Mouse (Mus musculus) right cerebral cortex, postnatal 10 days (tissue): ENCODE data around the gene Ptrhd1.
"Not testable (repeated sequence)": the region's sequence is repeated elsewhere in the genome, so short reads cannot be mapped to it uniquely, and the experiment has no call there.

ENCODE experiments used
- DNase-seq, 2 experiments: peaks; one replicate each; pipeline ENCODE4 v3.0.0; 2021; ENCODE audit warnings: low spot score in 2 of 2

Gene Ptrhd1

GRCm38 (mm10) chr12:4233572-4234508, at the start of gene Ptrhd1, which contains the start of gene Cenpo:
Gene Ptrhd1 (plus strand): TSS chr12:4234027.
Gene Cenpo (minus strand): TSS chr12:4234294.
- DNase-seq, result peak; percentile 96 to 98

GRCm38 (mm10) chr12:4184648-4185047, 49.2 kb upstream of the Ptrhd1 start:
- DNase-seq, result no peak

- no peak for DNase-seq
Observed at GRCm38 (mm10) chr12:4188171-4189059, 45.4 kb upstream of the Ptrhd1 start.

- no peak for DNase-seq
Observed at GRCm38 (mm10) chr12:4189060-4189447, 44.8 kb upstream of the Ptrhd1 start.

- DNase-seq, result no peak
Observed at GRCm38 (mm10) chr12:4192514-4192913, 41.3 kb upstream of the Ptrhd1 start.

- DNase-seq, result no peak
Observed at GRCm38 (mm10) chr12:4193025-4193740, 40.6 kb upstream of the Ptrhd1 start.

GRCm38 (mm10) chr12:4194643-4195042, 39.2 kb upstream of the Ptrhd1 start:
- DNase-seq, result no peak

- peak in 1 of 2 experiments; percentile 9 for DNase-seq
Observed at GRCm38 (mm10) chr12:4198702-4199101, 35.1 kb upstream of the Ptrhd1 start.

GRCm38 (mm10) chr12:4199271-4199670, 34.6 kb upstream of the Ptrhd1 start:
- peak in 1 of 2 experiments; percentile 18 for DNase-seq

GRCm38 (mm10) chr12:4201454-4202200, 32.2 kb upstream of the Ptrhd1 start:
- DNase-seq, result peak; percentile 60 to 73

- DNase-seq, result peak in 1 of 2 experiments; percentile 19
Observed at GRCm38 (mm10) chr12:4202206-4202605, 31.6 kb upstream of the Ptrhd1 start.

GRCm38 (mm10) chr12:4206106-4206505, 27.7 kb upstream of the Ptrhd1 start:
- DNase-seq, result no peak

- peak; percentile 75 to 79 for DNase-seq
Observed at GRCm38 (mm10) chr12:4208405-4209133, 25.3 kb upstream of the Ptrhd1 start.

- DNase-seq, result peak in 1 of 2 experiments; percentile 15
Observed at GRCm38 (mm10) chr12:4209196-4209595, 24.6 kb upstream of the Ptrhd1 start.

- DNase-seq, result no peak
Observed at GRCm38 (mm10) chr12:4211174-4211573, 22.7 kb upstream of the Ptrhd1 start.

GRCm38 (mm10) chr12:4212908-4213307, 20.9 kb upstream of the Ptrhd1 start:
- DNase-seq, result peak in 1 of 2 experiments; percentile 39

GRCm38 (mm10) chr12:4230156-4230555, 3.7 kb upstream of the Ptrhd1 start:
- peak in 1 of 2 experiments; percentile 5 for DNase-seq

- no peak for DNase-seq
Observed at GRCm38 (mm10) chr12:4232777-4233176, 1.1 kb upstream of the Ptrhd1 start.

- no peak for DNase-seq
Observed at GRCm38 (mm10) chr12:4237481-4237880, 3.7 kb downstream of the Ptrhd1 start.

- DNase-seq, result not testable (repeated sequence)
Observed at GRCm38 (mm10) chr12:4240281-4240680, 6.5 kb downstream of the Ptrhd1 start.
